Mouse (Mus musculus): ENCODE results near the gene Canx. TPM values are rescaled to one million over a fixed set of nuclear protein-coding genes. Genes with fewer than 3 reads are reported as not detected.
A peak's percentile ranks its signal among the peaks of the same experiment; 100 is the strongest.
"Not testable (repeated sequence)": the region's sequence is repeated elsewhere in the genome, so short reads cannot be mapped to it uniquely, and the experiment has no call there.

Canx gene
- polyA plus RNA-seq, 1 experiment from 2014 or later = 221 TPM

GRCm38 (mm10) chr11:50367531-50367930, 42.1 kb upstream of the Canx start:
- Histone ChIP-seq H3K36me3 (ENCODE audit: control insufficient read depth, insufficient read depth, low read length) (no peaks in the 10 kb centered on the region), H3K9me3 (ENCODE audit: control insufficient read depth, low read depth, low read length) (no peaks in the 10 kb centered on the region), H3K4me3 (ENCODE audit: low read depth, low read length) (no peak overlapping the region), H3K4me2 (replicated peaks; ENCODE audit: low read depth, low read length) (no peak overlapping the region), H3K27me3 (ENCODE audit: control insufficient read depth, insufficient read depth, low read length) (no peaks in the 10 kb centered on the region), H3K4me1 (ENCODE audit: control insufficient read depth, insufficient read depth, low read length) (0 out of 2 replicates have a peak, but pooled peaks cover 4% of the 10 kb centered on the region), H3K27ac (ENCODE audit: low read length) (no peak overlapping the region), H3K9ac (replicated peaks; ENCODE audit: low read depth, low read length) (no peak overlapping the region)
- ATAC-seq (ENCODE audit: insufficient number of reproducible peaks, insufficient read depth, low FRiP score, low read depth) = no peak
- 91% methylated on average over 9 of the region's 9 CpGs for WGBS

DNA sequence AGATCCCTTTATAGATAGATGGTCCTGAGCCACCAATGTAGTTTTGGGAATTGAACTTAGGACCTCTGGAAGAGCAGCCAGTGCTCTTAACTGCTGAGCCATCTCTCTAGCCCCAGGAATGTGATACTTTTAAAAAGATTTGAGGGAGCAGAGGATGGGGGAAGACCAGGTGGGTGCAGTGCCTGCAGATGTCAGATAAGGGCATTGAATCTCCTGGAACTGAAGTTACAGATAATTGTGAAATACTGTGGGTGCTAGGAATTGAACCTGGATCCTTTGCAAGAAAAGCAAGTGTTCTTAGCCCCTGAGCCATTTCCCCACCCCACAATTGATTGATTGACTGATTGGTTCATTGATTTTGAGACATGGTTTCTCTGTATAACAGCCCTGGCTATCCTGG, 39.8 kb upstream of the Canx start:
- Histone ChIP-seq H3K36me3 (ENCODE audit: control insufficient read depth, insufficient read depth, low read length) (no peaks in the 10 kb centered on the region), H3K4me2 (replicated peaks; ENCODE audit: low read depth, low read length) (no peak overlapping the region), H3K9ac (replicated peaks; ENCODE audit: low read depth, low read length) (no peak overlapping the region), H3K4me3 (ENCODE audit: low read depth, low read length) (no peak overlapping the region), H3K9me3 (ENCODE audit: control insufficient read depth, low read depth, low read length) (no peaks in the 10 kb centered on the region), H3K27me3 (ENCODE audit: control insufficient read depth, insufficient read depth, low read length) (no peaks in the 10 kb centered on the region), H3K27ac (ENCODE audit: low read length) (no peak overlapping the region), H3K4me1 (ENCODE audit: control insufficient read depth, insufficient read depth, low read length) (no peaks in the 10 kb centered on the region)
- ATAC-seq (ENCODE audit: insufficient number of reproducible peaks, insufficient read depth, low FRiP score, low read depth) = no peak

GRCm38 (mm10) chr11:50364548-50364947, 39.1 kb upstream of the Canx start:
- Histone ChIP-seq H3K4me1 (ENCODE audit: control insufficient read depth, insufficient read depth, low read length) (no peaks in the 10 kb centered on the region), H3K4me3 (ENCODE audit: low read depth, low read length) (no peak overlapping the region), H3K9me3 (ENCODE audit: control insufficient read depth, low read depth, low read length) (no peaks in the 10 kb centered on the region), H3K9ac (replicated peaks; ENCODE audit: low read depth, low read length) (no peak overlapping the region), H3K36me3 (ENCODE audit: control insufficient read depth, insufficient read depth, low read length) (no peaks in the 10 kb centered on the region), H3K27ac (ENCODE audit: low read length) (no peak overlapping the region), H3K27me3 (ENCODE audit: control insufficient read depth, insufficient read depth, low read length) (no peaks in the 10 kb centered on the region), H3K4me2 (replicated peaks; ENCODE audit: low read depth, low read length) (no peak overlapping the region)
- ATAC-seq (ENCODE audit: insufficient number of reproducible peaks, insufficient read depth, low FRiP score, low read depth) = no peak
- 10% methylated on average over 4 of the region's 4 CpGs for WGBS

DNA sequence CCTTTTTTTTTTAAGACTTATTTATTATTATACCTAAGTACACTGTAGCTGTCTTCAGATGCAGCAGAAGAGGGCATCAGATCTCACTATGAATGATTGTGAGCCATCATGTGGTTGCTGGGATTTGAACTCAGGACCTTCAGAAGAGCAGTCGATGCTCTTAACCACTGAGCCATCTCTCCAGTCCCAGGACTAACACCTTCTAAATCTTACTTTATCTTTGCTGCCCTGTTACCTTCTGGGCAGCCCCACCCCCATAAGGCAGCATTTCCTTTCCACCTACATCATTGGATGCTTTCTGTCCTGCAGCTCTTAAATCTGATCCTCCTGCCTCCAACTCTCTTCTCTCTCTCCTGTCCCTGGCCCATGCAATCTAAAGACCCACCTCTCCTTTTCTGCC, 35.8 kb upstream of the Canx start:
- H3K4me1 ChIP-seq (ENCODE audit: control insufficient read depth, insufficient read depth, low read length); ATAC-seq (ENCODE audit: insufficient number of reproducible peaks, insufficient read depth, low FRiP score, low read depth); H3K4me3 ChIP-seq (ENCODE audit: low read depth, low read length); H3K27ac ChIP-seq (ENCODE audit: low read length); H3K27me3 ChIP-seq (ENCODE audit: control insufficient read depth, insufficient read depth, low read length); H3K9ac ChIP-seq (replicated peaks; ENCODE audit: low read depth, low read length); H3K9me3 ChIP-seq (ENCODE audit: control insufficient read depth, low read depth, low read length); H3K4me2 ChIP-seq (replicated peaks; ENCODE audit: low read depth, low read length); H3K36me3 ChIP-seq (ENCODE audit: control insufficient read depth, insufficient read depth, low read length): not testable (repeated sequence)
- 91% methylated on average over 1 of the region's 1 CpGs for WGBS

- H3K36me3 ChIP-seq (ENCODE audit: control insufficient read depth, insufficient read depth, low read length) = no peaks in the 10 kb centered on the region
- peak overlapping the region; percentile 46 for H3K4me3 ChIP-seq (ENCODE audit: low read depth, low read length)
- no peaks in the 10 kb centered on the region for H3K4me1 ChIP-seq (ENCODE audit: control insufficient read depth, insufficient read depth, low read length)
- H3K4me2 ChIP-seq (replicated peaks; ENCODE audit: low read depth, low read length) = peak overlapping the region; percentile 90
- H3K27ac ChIP-seq (ENCODE audit: low read length) = no peak overlapping the region
- H3K9me3 ChIP-seq (ENCODE audit: control insufficient read depth, low read depth, low read length) = peaks cover under 1% of the 10 kb centered on the region; the same call in 1 of the 2 replicates
- no peaks in the 10 kb centered on the region for H3K27me3 ChIP-seq (ENCODE audit: control insufficient read depth, insufficient read depth, low read length)
- 2% methylated on average over 74 of the region's 74 CpGs for WGBS
- ATAC-seq (ENCODE audit: insufficient number of reproducible peaks, insufficient read depth, low FRiP score, low read depth) = peak; percentile 73
- peak overlapping the region; percentile 45 for H3K9ac ChIP-seq (replicated peaks; ENCODE audit: low read depth, low read length)
Measured at GRCm38 (mm10) chr11:50358950-50359861, 33.7 kb upstream of the Canx start.

DNA sequence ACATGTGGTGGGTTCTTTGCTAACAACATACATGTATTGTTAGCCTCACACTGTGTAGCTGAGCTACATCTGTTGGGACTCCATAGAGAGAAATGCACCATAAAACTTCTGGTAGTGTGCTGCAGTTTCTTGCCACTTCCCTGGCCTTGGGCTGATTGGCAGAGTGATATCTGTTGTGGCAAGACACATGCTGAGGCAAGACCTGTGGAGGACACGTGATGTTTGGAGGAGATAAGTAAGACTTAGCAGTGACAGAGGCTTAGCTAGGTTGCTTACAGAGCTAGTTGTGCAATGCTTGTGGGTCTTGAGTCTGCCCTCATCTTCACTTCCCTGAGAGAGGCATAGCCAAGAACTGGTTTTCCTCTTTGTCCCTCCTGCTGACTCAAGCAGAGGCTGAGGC, 29.9 kb upstream of the Canx start:
- no peak overlapping the region for H3K27ac ChIP-seq (ENCODE audit: low read length)
- no peak for ATAC-seq (ENCODE audit: insufficient number of reproducible peaks, insufficient read depth, low FRiP score, low read depth)
- no peak overlapping the region for H3K4me2 ChIP-seq (replicated peaks; ENCODE audit: low read depth, low read length)
- H3K9me3 ChIP-seq (ENCODE audit: control insufficient read depth, low read depth, low read length) = peaks cover 3% of the 10 kb centered on the region; the same call in 1 of the 2 replicates
- H3K9ac ChIP-seq (replicated peaks; ENCODE audit: low read depth, low read length) = no peak overlapping the region
- 58% methylated on average over 1 of the region's 1 CpGs for WGBS
- H3K4me3 ChIP-seq (ENCODE audit: low read depth, low read length) = no peak overlapping the region
- H3K27me3 ChIP-seq (ENCODE audit: control insufficient read depth, insufficient read depth, low read length) = no peaks in the 10 kb centered on the region
- H3K36me3 ChIP-seq (ENCODE audit: control insufficient read depth, insufficient read depth, low read length) = no peaks in the 10 kb centered on the region
- no peaks in the 10 kb centered on the region for H3K4me1 ChIP-seq (ENCODE audit: control insufficient read depth, insufficient read depth, low read length)

- Histone ChIP-seq H3K36me3 (ENCODE audit: control insufficient read depth, insufficient read depth, low read length) (no peaks in the 10 kb centered on the region), H3K4me2 (replicated peaks; ENCODE audit: low read depth, low read length) (no peak overlapping the region), H3K27ac (ENCODE audit: low read length) (no peak overlapping the region), H3K4me1 (ENCODE audit: control insufficient read depth, insufficient read depth, low read length) (no peaks in the 10 kb centered on the region), H3K9ac (replicated peaks; ENCODE audit: low read depth, low read length) (no peak overlapping the region), H3K27me3 (ENCODE audit: control insufficient read depth, insufficient read depth, low read length) (no peaks in the 10 kb centered on the region), H3K4me3 (ENCODE audit: low read depth, low read length) (no peak overlapping the region), H3K9me3 (ENCODE audit: control insufficient read depth, low read depth, low read length) (peaks cover 3% of the 10 kb centered on the region; the same call in 1 of the 2 replicates)
- 67% methylated on average over 3 of the region's 3 CpGs for WGBS
- no peak for ATAC-seq (ENCODE audit: insufficient number of reproducible peaks, insufficient read depth, low FRiP score, low read depth)
Measured at GRCm38 (mm10) chr11:50354851-50355250, 29.4 kb upstream of the Canx start.

- ATAC-seq (ENCODE audit: insufficient number of reproducible peaks, insufficient read depth, low FRiP score, low read depth) = no peak
- Histone ChIP-seq H3K36me3 (ENCODE audit: control insufficient read depth, insufficient read depth, low read length) (no peaks in the 10 kb centered on the region), H3K9ac (replicated peaks; ENCODE audit: low read depth, low read length) (no peak within 1 kb of the TSS), H3K4me2 (replicated peaks; ENCODE audit: low read depth, low read length) (no peak within 1 kb of the TSS), H3K4me1 (ENCODE audit: control insufficient read depth, insufficient read depth, low read length) (no peaks in the 10 kb centered on the region), H3K9me3 (ENCODE audit: control insufficient read depth, low read depth, low read length) (peaks cover 3% of the 10 kb centered on the region; the same call in 1 of the 2 replicates), H3K4me3 (ENCODE audit: low read depth, low read length) (no peak within 1 kb of the TSS), H3K27me3 (ENCODE audit: control insufficient read depth, insufficient read depth, low read length) (no peaks in the 10 kb centered on the region), H3K27ac (ENCODE audit: low read length) (no peak within 1 kb of the TSS)
Measured at GRCm38 (mm10) chr11:50354162-50354561, 28.7 kb upstream of the Canx start, which contains the start of gene Cby3. Cby3 (plus strand) TSS chr11:50354462.

Data from stomach, embryonic 14.5 days (tissue).